Mouse (Mus musculus) urinary bladder, adult 18-20 months (tissue): ENCODE results near the gene Galnt13.
"Not testable (repeated sequence)": the region's sequence is repeated elsewhere in the genome, so short reads cannot be mapped to it uniquely, and the experiment has no call there.

Experiments
- DNase-seq, 2 experiments: peaks; one replicate each; pipeline ENCODE4 v3.0.0; 2022; ENCODE audit warnings: low spot score in 2 of 2, mixed read lengths in 2 of 2

The Galnt13 gene

DNA sequence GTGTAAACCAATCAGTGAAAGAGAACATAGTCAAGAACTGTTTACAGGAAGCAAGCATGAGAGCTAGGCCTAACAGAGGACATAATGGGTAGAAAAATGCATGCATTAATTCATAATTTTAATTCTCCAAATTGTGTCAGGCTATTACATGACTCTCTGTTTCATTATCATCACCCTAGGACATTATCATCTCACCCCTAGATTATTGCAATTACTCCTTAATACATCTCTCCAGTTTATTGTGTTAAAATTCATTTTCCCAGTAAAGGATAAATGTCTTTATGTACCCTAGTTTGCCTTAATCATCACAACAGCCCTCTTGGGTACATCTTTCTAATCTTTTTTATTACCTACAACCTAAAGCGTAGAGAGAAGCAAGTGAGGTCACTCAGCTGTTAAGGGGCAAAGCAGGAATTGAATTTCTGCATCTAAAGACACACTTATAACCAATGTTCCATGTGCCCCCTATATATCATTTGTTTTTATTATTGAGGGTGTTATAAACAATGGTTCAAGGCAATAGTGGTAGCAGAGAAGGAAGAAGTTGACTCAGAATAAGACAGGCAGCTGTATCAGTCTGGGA, 479.1 kb downstream of the Galnt13 start:
- no peak for DNase-seq

DNA sequence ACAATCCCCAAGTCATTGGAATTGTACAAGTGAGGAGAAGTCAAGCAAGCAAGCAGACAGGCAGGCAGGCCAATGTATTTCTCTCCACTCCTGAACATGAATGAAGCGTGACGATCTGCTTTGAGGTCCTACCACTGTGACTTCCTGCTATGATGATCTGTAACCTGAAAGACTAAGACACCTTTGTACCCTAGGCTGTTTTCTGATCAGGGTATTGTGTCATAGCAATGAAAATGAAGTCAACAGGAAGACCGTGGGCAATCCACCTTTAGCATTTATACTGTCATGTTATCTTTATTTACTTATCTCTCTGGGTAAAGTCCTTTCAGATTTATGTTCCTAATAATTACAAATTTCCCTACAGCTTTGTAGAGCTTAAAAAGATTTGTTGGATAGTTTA, 500.3 kb downstream of the Galnt13 start:
- DNase-seq, result no peak

DNA sequence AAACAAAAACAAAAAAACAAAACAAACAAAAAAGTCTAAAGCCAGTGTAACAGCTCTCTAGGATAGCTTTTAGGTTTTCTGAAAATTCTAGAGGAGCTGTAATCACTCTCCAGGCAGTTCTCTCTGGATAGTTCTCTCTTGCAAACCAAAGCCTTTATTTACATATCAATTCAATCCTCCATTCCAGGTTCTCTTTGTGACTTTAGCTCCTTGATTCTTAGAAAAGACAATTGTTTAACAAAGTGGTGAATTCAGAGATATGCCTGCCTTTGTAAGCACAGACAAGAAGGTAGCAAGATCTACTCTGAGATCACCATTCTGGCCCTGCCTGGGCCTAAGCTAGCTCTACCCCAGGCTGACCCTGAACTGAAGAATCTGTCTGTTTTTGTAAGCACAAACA, 501.2 kb downstream of the Galnt13 start:
- DNase-seq, result no peak

DNA sequence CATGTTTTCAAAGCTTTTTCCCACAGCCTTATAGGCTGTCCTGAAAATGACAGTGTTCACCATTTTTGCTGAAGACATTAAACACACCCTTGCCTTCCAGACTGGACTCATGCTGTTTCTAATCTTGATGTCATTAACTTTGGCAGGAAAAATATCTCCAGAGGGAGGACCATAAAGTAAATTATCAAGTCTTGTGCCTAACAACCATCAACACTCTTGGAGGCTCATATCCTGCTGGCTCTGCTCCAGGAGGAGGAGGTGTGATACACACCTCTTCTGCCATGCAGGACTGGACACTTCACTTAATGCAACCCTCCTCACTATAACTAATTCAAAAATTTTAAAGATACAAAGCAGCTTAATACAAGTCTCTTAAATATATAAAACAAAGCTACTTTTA, 502.0 kb downstream of the Galnt13 start:
- DNase-seq, result no peak

DNA sequence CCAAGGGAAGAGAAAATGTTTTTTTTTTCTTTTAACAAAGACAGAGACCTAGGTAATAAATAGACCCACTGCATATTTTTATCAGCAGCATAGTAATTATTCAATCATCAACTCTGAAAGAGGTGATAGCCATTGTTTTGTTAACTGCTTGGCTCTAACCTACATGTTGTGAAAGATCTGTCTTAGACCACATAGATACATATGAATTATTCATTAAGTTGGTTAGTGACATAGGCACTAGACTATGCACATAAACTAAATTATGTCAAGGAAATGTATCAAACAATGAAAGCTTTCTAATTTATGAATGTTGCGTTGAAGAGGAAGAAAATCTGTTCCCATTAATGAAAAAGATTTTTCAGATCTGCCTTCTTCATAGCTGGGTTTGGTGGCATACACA, 507.3 kb downstream of the Galnt13 start:
- no peak for DNase-seq

DNA sequence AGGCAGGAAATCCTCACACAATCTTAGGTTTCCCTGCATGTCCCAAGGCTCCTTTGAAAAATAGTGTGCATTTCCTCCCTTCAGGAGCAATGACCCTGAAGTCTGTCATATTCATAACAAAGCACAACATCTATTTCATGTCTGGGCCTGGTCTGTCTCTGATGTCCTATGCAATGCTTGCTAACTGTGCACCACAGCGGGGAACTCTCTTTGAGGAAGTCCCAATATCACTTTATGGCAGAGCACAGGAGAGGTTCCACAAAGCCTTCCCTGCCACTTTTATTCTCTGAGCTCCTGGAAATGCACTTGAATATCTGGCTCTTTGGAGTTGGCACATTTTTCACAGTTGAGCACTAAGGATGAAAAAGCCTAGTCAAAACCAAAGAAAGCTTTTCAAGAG, 547.7 kb downstream of the Galnt13 start:
- DNase-seq, result no peak

DNA sequence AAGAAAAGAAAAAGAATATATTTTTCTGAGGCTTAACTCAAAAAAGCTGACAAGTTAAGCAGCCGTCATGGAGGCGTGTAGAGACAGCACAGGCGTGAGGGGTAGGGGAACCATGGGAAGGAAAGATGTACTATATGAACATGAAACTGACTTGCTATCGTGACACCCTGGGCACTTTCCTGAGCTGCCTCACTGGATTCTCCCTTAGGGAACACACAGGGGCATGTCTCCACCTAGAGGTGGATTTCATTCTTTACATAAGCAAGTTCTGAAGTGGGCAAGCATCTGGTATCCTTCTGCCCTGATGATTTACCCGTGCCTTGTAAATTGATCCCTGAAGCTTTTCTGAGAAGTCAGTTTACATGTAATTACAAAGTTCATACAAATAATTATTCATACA, 586.4 kb downstream of the Galnt13 start:
- DNase-seq, result not testable (repeated sequence)

DNA sequence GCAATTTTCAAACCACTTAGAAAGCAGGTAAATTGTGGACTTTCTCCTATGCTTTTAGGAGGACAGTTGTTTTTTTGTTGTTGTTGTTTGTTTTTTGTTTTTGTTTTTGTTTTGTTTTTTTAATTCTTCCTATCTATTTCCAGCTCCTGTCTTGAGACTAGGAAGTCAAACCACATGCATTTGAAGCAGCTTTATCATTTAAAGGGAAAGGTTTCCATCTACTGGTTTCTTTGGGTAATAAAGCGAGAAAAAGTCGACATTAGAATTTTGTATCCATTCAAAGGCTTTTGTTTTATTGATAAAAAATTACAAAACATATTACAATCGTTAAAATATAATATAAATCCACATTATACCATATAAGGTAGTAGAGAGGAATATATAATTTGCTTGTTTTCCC, 598.5 kb downstream of the Galnt13 start:
- DNase-seq, result no peak

DNA sequence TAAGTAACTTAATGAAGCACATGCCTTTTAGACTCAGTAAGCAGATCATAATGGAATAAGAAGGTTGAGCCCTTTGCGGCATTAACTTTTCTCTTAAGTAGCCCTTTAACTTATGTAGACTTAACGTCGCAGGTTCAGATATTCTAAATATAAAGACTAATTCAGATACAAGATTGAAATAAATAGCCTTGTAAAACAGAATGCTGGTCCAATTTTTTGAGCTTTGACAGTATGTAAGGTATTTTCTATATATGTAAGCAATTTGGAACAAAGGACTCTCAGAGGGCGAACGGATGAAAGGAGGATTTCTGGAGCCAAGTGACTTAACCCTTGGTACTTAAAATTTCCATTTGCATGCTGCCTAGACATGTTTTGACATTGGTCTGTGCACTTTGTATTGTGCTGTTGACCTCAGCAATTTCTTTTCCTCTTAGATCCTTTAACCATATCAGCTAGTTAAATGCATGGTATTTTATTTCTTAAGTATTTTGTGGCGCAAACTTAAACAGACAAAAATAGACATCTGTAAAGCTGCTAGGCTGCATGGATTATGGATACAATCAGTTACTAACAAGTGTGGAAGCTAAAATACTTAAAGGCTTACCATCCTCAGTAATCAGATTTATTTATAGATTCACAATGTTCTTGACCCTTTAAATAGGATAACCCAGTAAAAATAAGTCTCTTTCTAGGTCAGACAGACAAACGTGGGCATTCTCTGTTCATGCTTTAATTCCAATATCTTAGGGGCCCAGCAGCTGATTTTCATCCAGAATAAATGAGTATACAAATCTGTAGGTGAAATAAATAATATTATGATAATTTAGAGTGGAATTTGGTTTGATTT, 629.6 kb downstream of the Galnt13 start:
- DNase-seq, result no peak

DNA sequence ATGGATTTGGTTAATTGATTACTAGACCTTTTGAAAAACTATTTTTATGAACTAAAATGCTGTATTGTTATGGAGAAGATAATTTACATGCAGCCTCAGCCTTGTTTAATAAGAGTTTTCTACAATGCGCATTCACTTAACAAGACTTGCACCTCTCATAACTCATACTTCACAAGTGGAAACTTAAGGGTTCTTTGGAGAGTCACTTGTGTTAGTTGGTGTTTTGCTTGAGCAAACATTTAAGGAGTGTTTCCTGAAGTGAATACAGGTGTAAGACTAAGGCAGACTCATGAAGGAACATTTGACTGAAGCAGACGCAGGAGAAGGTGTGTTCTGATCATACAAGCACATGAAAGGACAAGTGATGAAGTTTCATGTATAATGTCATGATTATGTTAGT, 649.5 kb downstream of the Galnt13 start:
- DNase-seq, result no peak

DNA sequence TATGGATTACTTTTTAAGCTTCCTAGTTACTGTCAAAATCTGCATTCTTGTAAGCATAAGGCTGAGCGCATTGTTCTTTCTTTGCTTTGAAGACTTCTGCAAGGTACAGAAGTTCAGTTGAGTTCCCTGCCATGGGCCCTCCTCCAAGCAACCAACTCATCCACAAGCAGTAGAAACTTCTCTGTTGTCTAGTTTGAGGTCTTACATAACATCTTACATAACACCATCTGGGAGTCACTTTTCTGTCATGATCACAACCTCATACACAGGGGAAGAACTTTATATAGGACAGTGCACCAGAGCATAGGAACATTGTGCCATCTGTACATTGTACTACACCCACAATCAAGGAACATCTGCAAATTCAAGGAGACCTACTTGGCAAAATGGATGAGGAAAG, 651.9 kb downstream of the Galnt13 start:
- no peak for DNase-seq

DNA sequence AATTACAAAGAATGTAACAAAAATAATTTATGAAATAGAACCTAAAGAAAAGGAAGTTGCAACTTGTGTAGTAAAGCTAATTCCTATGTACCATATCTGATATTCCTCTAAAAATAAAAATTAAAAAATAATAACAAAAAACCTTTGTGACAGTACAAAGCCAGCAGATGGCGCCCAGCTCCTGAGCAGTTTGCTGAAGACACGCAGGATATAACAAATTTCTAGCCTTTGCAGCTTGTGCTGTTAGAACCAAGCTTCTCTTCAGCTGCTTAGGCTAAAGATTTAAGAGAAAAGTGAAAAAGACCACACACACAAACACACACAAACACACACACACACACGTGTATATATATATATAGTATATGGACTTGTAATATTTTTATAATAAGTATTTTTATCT, 654.2 kb downstream of the Galnt13 start:
- no peak for DNase-seq

DNA sequence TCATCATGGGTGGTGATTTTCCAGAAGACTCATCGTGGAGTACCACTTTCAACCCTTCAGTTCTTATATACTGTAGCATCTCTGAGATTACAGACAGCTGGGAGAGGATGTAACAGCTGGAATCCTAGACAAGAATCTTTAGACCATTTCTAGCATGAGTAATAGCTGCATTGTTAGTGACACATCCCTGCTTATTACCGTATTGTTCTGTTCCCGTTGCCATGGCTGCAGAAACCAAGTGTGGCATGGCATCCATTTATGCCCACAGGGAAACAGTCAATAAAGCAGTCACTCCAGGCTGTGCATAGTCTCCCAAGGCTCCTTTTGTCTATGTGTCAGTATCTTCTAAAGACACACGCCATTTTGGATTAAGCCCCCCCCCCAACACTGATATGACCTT, 655.4 kb downstream of the Galnt13 start:
- no peak for DNase-seq

DNA sequence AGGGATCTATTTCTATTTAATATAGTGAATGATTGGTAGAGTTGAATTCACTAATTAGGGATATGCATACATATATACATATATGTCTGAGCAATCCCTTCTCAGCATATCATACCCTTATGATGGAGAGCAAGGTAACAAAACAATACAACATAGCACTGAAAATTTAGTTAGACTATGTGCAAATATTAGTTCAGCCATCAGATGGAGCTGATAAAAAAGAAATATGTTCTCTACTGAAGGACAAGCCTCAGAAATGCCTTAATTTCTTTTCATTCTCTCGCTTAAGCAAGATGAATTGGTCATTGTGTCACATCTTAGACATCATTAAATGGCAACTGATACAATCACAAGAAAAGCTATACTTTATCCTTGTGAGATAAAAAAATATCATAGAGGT, 663.0 kb downstream of the Galnt13 start:
- no peak for DNase-seq

DNA sequence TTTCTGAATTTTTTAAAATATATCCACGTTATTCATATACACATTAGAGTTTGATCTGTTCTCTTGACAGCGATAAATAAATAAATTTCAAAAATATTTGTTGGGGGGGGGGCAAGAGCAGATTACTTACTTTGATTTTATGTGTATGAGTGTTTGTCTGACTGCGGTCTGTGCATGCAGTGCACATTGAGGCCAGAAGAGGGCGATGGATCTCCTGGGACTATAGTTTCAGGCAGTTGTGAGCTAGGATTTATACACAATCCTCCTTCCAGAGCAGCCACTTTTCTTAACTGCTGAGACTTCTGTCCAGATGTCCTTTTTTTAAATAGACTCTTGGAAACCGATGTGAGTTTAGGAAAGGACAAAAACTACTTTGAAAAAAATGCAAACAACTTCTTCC, 665.2 kb downstream of the Galnt13 start:
- no peak for DNase-seq

DNA sequence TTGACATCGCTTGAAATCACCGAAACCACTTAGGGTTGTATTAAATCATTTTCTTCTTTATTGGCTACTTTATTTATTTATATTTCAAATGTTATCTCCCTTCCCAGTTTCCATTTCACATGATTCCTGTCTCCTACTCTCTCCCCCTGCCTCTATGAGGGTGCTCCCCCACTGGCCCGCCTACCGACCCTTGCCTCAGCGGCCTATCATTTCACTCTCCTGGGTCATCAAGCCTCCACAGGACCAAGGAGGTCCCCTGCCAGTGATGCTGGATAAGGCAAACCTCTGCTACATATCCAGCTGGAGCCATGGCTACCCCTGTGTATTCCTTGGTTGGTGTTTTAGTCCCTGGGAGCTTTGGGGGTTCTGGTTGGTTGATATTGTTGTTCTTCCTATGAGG, 667.4 kb downstream of the Galnt13 start:
- DNase-seq, result no peak

DNA sequence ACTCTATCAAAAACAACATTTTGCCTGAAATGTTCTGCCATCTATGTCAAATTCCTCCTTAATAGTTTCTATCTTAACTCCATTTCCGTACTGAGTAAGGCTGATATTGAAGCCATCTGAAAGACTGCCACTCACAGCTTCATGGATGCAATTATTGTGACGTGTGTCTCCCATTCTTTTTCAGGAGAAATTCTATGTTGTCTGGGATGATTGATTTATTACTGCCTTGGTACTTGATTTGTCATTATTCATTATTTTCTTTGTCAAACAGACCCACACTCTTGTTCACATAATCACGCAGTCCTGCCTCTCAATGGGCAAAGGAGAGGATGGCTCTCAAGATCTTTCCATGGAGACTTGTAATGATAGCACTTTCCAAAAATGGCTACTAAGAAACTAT, 671.7 kb downstream of the Galnt13 start:
- no peak for DNase-seq

DNA sequence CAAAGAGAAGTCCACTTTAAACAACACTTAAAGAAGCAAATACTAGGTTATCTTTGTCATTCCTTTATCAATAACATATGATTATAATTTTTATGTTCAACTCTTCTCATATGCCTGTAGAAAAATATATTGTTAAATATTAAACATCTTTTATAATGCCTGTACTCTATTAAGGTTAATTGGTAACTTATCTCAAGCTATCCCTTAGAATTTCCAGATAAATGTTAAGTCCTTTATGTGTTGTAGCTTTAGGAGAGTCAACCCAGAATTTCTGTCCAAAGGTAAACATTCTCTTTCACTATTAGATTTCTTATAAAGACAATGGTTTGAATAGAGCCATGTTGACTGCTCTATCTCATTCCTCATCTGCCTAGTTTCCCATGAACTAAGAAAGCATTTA, 717.0 kb downstream of the Galnt13 start:
- DNase-seq, result no peak

DNA sequence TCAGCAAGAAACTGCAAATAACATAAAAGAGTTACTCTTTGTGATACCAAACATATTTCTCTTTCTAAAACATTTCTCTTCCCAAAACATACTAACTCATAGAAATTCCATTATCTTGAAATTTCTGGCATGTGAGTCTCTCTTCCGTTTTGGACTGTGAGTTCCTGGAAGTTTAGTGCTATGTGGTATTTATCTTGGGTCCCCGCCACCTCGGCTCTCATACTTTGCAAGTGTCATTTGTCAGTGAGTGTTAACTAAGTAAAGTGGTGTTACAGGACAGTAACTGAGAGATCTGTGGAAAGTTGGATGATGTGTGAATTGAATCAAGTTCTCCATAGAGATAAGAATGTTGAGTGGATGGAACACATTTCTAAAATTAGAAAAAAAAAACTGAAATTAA, 728.7 kb downstream of the Galnt13 start:
- DNase-seq, result no peak
